Mouse (Mus musculus): ENCODE results near the gene B3galt1. TPM values are rescaled to one million over a fixed set of nuclear protein-coding genes. Genes with fewer than 3 reads are reported as not detected.

Gene B3galt1
- total RNA-seq, 2 experiments from 2014 or later = 82.0 to 94.2 TPM

DNA sequence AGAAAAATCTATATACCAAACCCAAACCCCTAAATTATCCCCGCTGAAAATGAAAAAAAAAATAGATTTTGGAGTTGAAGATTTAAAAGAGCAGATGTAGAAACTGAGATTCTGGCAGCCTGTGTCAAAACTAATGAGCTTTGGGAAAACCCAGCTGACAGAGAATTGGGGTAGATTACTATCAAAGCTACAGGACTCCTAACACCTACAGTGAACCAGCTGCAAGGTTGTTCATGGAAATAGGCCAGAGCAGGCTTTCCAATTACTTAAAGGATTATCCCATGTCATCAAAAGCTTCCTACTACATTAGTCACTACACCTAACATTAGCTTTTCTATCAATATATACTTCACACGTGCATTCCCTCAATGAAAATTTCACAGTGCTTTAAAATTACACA lies 165.1 kb downstream of the B3galt1 start:
- Histone ChIP-seq H3K4me3 (no peak overlapping the region), H3K27ac (no peak overlapping the region)
- no peak for TF ChIP-seq CTCF (IDR thresholded peaks at IDR 0.05)
- intact Hi-C loops (cut with DNase I) = no loop called here
- DNase-seq (ENCODE audit: extremely low spot score in 1 of 2, low spot score in 2 of 2) = no peak

DNA sequence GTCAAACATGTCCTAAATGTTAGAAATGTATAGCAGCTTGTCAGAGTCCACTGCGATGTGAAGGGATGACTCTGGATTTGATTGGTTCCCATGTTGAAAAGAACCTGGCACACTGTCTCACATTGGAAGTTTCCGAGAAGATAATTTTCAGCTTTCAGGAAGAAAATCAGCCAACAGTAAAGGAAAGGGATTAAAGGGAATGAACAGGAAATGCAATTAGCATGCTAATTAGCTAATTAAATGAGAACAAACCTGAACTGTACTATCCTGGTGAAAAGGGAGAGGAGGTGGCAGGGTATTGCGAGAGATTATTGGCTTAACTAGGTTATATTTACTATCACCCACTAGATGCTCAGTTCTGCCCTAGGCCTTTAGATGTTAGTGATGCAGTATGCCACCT lies 185.9 kb downstream of the B3galt1 start:
- no peak for TF ChIP-seq CTCF (IDR thresholded peaks at IDR 0.05)
- intact Hi-C loops (cut with DNase I) = no loop called here
- no peak for DNase-seq (ENCODE audit: extremely low spot score in 1 of 2, low spot score in 2 of 2)
- no peak overlapping the region for H3K27ac ChIP-seq
- no peak overlapping the region for H3K4me3 ChIP-seq

DNA sequence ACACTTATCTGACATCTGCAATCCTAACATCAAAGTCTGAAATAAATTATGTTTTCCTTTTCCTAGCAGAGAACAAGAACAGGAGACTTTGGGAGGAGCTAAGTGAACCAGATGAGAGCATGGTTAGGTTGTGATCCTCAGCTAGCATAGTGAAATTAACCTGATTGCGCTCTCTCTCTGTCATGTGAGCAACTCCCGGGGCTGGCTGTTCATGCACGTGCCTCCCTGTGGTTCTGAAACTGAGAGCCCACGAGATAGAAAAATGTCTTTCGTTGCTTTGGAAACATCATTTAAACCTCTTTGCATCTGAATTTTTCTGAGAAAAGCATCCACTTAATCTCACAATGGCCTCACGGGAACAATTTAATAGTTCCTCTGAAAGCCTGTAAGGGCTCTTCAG lies 190.8 kb downstream of the B3galt1 start:
- intact Hi-C loops (cut with DNase I) = no loop called here
- DNase-seq (ENCODE audit: extremely low spot score in 1 of 2, low spot score in 2 of 2) = no peak
- no peak overlapping the region for H3K27ac ChIP-seq
- TF ChIP-seq CTCF (IDR thresholded peaks at IDR 0.05) = no peak
- H3K4me3 ChIP-seq = no peak overlapping the region

DNA sequence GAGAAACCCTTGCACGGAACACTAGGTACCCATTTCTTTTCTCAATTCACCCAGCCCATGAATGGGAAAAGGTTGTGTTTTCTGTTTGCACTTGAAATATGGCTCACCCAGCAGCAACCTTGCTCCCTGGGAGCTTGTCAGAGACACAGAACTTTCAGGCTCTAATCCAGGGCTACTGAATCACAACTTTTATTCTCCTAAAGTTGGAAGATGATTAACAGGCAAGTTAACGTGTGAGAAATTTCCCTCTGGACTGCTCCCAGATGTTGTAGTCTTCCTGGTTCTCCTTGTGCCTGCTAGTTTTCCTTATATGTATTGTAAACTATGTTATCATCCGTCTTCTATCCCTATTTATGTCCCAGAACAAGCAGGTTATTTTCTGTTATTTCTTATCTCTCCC lies 221.9 kb downstream of the B3galt1 start:
- intact Hi-C loops (cut with DNase I) = no loop called here
- no peak overlapping the region for H3K27ac ChIP-seq
- no peak for TF ChIP-seq CTCF (IDR thresholded peaks at IDR 0.05)

DNA sequence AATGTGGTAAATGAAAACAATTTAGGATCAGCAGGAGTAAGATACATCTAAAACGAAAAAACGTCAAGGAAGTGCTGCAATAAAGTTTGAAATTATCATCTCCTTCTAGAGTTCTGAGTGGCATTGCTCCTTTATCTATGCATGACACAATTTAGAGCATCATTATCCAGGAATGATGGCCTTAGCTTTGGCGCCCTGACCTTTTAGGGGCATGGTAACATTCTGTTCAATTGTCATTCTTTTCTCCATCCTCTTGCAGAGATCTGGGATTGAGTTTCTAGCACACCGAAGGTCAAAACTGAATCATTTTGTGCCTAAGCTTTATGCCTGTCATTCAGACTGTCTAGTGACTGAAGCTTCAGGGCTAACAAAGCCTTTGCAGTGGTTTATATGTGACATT lies 231.9 kb downstream of the B3galt1 start:
- DNase-seq (ENCODE audit: extremely low spot score in 1 of 2, low spot score in 2 of 2) = no peak
- no peak for TF ChIP-seq CTCF (IDR thresholded peaks at IDR 0.05)
- H3K27ac ChIP-seq = no peak overlapping the region
- intact Hi-C loops (cut with DNase I) = no loop called here
- H3K4me3 ChIP-seq = no peak overlapping the region

More for the DNA sequence above, 221.9 kb downstream of the B3galt1 start:
- H3K4me3 ChIP-seq = no peak overlapping the region
- DNase-seq (ENCODE audit: extremely low spot score in 1 of 2, low spot score in 2 of 2) = no peak

DNA sequence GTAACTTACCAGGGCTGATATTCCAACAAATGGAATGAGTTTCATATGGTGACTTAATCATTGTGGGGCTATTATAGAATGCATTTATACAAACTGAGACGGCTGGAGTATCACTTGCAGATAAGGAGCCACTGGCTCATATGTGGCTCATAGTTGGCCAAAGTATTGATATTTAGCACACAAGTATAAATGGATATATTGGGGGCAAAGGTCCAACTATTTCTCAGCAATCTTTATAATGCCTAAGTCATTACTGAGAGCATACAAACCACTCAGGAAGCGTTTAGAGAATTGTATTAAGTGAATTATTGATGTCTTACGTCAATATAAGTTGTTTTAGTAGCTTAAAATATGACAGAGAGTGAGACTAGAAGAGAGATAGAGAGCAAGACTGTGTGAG lies 234.3 kb downstream of the B3galt1 start:
- no peak for DNase-seq (ENCODE audit: extremely low spot score in 1 of 2, low spot score in 2 of 2)
- TF ChIP-seq CTCF (IDR thresholded peaks at IDR 0.05) = no peak
- Histone ChIP-seq H3K27ac (no peak overlapping the region), H3K4me3 (no peak overlapping the region)
- intact Hi-C loops (cut with DNase I) = no loop called here

DNA sequence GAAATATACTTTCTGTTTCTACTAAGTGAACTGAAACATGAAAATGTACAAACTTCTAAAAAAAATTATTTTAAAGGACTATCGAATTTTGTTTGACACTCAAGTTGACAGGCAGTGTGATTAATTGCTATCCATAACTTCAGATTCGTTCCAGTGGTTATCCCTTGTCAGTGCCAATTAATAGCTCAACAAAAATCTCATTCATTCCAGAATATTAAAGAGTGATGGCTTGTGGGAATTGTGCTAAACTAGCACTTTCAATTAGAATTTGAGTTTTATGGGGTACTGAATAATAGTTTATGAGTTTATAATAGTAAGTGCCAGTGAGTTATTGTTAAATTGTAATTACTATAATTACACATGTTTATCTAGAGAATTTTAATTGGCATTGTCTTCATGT lies 250.5 kb downstream of the B3galt1 start:
- no peak overlapping the region for H3K4me3 ChIP-seq
- intact Hi-C loops (cut with DNase I) = loop anchor here (10.0 kb wide), 1 partner anchor 251 kb away; the partner anchor contains the start of gene B3galt1

DNA sequence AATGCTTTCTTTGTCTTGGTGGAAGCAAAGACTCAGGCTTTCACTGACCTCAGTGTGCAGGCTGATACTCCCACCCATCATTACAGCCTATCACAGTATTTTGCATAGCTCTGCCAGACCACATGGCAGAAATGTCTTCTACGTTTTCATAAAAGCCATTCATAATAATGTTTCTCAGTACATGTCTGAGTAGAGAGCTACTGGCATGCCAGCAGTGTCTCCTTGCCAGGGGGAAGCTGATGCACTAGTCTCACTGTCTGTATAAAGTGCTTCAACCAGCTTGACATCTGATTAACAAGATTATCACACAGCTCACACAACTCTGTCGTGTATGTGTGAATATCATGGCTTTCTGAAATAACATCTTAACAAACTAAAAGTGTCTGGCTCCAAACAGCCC lies 252.3 kb downstream of the B3galt1 start:
- TF ChIP-seq CTCF (IDR thresholded peaks at IDR 0.05) = no peak
- H3K4me3 ChIP-seq = no peak overlapping the region
- intact Hi-C loops (cut with DNase I) = loop anchor here (10.0 kb wide), 1 partner anchor 253 kb away; the partner anchor contains the start of gene B3galt1
- DNase-seq (ENCODE audit: extremely low spot score in 1 of 2, low spot score in 2 of 2) = no peak
- H3K27ac ChIP-seq = no peak overlapping the region

More for the DNA sequence above, 250.5 kb downstream of the B3galt1 start:
- no peak for TF ChIP-seq CTCF (IDR thresholded peaks at IDR 0.05)
- DNase-seq (ENCODE audit: extremely low spot score in 1 of 2, low spot score in 2 of 2) = no peak
- H3K27ac ChIP-seq = no peak overlapping the region

DNA sequence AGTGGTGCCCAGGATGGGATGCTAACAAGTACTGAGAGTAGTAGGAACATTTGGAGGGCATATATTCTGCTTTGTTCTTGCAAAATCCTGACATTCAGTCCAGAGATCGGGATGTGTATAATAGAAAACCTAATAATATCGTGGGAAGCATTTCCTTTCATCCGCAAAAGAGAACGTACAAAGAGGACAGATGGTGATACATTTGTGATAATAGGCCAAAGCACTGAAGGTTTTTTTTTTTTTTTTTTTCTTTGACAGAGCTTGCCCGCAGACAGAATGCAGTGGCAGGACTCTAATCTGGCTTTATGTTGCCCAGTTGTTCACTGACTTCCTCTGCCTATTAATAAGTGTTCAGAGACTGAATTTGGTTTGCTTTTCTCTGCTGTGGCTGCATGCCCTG lies 256.7 kb downstream of the B3galt1 start:
- intact Hi-C loops (cut with DNase I) = no loop called here
- no peak overlapping the region for H3K4me3 ChIP-seq
- TF ChIP-seq CTCF (IDR thresholded peaks at IDR 0.05) = no peak
- H3K27ac ChIP-seq = no peak overlapping the region; the same call in 1 of the 2 replicates
- no peak for DNase-seq (ENCODE audit: extremely low spot score in 1 of 2, low spot score in 2 of 2)

DNA sequence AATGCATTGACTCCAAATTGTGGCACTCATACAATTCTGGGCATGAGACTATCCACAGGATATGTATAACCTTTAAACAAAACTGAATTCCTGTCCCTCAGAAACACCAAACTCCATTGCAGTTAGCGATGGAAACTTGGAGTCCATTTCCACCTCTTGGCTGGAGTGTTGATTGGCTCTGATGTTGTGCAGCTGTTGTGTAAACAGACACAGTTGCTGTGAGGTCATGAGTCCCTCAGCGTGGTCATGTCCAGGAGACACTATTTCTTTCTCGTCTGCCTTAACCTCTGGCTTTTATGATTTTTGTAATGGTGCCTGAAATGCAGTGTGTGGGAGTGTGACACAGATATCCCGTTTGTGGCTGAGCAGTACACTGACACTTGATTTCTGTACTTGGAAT lies 262.0 kb downstream of the B3galt1 start:
- intact Hi-C loops (cut with DNase I) = no loop called here
- no peak for DNase-seq (ENCODE audit: extremely low spot score in 1 of 2, low spot score in 2 of 2)
- no peak overlapping the region for H3K27ac ChIP-seq
- TF ChIP-seq CTCF (IDR thresholded peaks at IDR 0.05) = no peak
- no peak overlapping the region for H3K4me3 ChIP-seq

DNA sequence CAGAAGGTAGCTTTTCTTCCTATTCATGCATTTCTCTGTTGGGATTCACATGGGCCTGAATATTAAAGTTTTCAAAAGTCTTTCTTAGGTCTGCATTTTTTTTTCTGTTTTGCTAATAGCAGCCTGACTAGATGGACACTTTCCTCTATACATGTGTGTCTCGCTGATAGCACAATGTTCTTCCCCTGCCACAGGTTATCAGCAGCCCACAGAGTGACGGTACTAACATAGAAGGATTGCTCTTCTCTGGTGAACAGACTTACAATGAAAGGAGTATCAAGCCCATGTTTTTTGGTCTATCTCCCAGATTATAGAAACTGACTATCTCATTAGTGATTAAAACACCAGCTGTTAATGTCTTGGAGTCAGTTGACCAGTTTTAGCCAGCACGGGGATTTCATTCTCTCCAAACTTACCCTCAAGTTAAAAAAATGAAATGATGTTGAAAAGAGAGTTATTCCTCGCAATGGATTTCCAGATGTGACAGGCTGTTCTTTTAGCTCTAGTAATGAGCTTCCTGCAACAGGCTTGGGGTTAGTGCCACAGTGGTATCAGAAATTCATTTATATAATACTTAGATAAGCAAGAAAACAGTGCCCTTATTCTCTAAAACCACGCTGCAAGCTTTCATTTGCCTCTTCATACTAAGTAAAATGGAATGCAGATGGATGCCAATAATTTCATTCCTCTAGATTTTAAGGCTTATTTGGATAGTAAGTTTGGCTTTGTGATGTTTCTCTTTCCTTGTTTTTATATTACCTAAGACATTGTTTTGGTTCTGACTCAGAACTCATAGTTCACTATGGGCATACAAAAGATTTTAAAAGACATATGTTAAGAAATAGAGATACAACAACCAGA lies 263.6 kb downstream of the B3galt1 start:
- no peak for DNase-seq (ENCODE audit: extremely low spot score in 1 of 2, low spot score in 2 of 2)
- H3K27ac ChIP-seq = no peak overlapping the region
- no peak overlapping the region for H3K4me3 ChIP-seq
- intact Hi-C loops (cut with DNase I) = no loop called here
- TF ChIP-seq CTCF (IDR thresholded peaks at IDR 0.05) = no peak

DNA sequence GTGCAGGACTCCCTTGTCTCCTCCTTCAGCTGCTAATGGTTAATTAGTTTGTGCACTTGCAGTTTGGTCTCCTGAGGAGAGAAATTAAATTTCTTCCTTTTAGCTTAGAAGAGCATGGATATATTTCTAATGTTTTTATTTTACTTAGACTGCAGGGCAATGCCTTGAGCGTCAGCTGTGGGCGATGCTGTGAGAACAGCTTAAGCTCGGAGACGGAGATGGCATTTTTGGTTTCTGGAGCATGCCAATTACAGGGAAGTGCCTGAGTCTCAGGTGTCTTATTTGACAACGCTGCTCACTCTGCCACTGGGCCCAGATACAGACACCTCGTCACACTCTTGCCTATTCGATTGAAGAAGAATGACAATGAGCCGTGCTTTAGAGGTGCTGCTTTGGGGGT lies 282.1 kb downstream of the B3galt1 start:
- no peak for TF ChIP-seq CTCF (IDR thresholded peaks at IDR 0.05)
- H3K27ac ChIP-seq = peak overlapping the region; percentile 6; the same call in 1 of the 2 replicates
- intact Hi-C loops (cut with DNase I) = no loop called here
- 0 out of 2 replicates have a peak overlapping the region, but pooled peaks have one; percentile 5 for H3K4me3 ChIP-seq
- DNase-seq (ENCODE audit: extremely low spot score in 1 of 2, low spot score in 2 of 2) = peak in 1 of 2 experiments; percentile 22

DNA sequence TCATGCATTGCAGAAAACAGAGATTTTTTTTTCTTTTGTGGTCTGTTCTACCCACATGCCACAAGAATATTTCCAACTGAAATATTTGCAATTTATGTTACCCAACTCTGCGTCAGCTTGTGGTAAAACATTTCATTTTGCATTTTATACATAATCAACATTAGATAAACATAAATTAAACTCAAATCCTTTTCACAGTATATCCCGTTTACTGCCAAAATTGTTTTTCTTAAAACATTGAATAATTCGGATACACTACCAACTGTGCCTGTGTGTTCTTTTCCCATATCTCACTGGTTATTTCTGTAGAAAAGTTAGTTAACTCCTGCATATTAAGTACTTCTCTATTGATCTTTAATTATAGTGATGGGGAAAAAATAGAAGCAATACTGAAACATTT lies 285.1 kb downstream of the B3galt1 start:
- no peak overlapping the region for H3K27ac ChIP-seq
- no peak overlapping the region for H3K4me3 ChIP-seq
- intact Hi-C loops (cut with DNase I) = no loop called here
- DNase-seq (ENCODE audit: extremely low spot score in 1 of 2, low spot score in 2 of 2) = no peak
- TF ChIP-seq CTCF (IDR thresholded peaks at IDR 0.05) = no peak
